Mouse (Mus musculus): Measurements from ENCODE around the gene Spo11. TPM values are rescaled to one million over a fixed set of nuclear protein-coding genes. Genes with fewer than 3 reads are reported as not detected.
A peak's percentile ranks its signal among the peaks of the same experiment; 100 is the strongest.

Spo11 gene
- polyA plus RNA-seq, 1 experiment from 2014 or later: 0.35 TPM

GRCm38 (mm10) chr2:172990161-172990560 lies 12.7 kb downstream of the Spo11 start:
- H3K27ac ChIP-seq: no peak overlapping the region
- WGBS: 74% methylated on average over 6 of the region's 6 CpGs
- no peaks in the 10 kb centered on the region for H3K27me3 ChIP-seq (replicated peaks)

GRCm38 (mm10) chr2:172996207-172996606 lies 18.7 kb downstream of the Spo11 start:
- Histone ChIP-seq H3K27me3 (replicated peaks) (no peaks in the 10 kb centered on the region), H3K4me1 (replicated peaks) (peaks cover 6% of the 10 kb centered on the region), H3K27ac (no peak overlapping the region), H3K4me2 (replicated peaks) (no peak overlapping the region), H3K9me3 (no peaks in the 10 kb centered on the region), H3K4me3 (replicated peaks) (no peak overlapping the region), H3K36me3 (no peaks in the 10 kb centered on the region), H3K9ac (no peak overlapping the region)
- no peak for ATAC-seq
- WGBS: 16% methylated on average over 4 of the region's 4 CpGs

More at GRCm38 (mm10) chr2:172990161-172990560, 12.7 kb downstream of the Spo11 start:
- Histone ChIP-seq H3K9ac (no peak overlapping the region), H3K36me3 (no peaks in the 10 kb centered on the region), H3K4me3 (replicated peaks) (no peak overlapping the region), H3K4me1 (replicated peaks) (no peaks in the 10 kb centered on the region), H3K9me3 (no peaks in the 10 kb centered on the region), H3K4me2 (replicated peaks) (no peak overlapping the region)
- ATAC-seq: no peak

GRCm38 (mm10) chr2:172997748-172998147 lies 20.2 kb downstream of the Spo11 start:
- 70% methylated on average over 11 of the region's 11 CpGs for WGBS
- Histone ChIP-seq H3K4me1 (replicated peaks) (peaks cover 13% of the 10 kb centered on the region), H3K27ac (no peak overlapping the region), H3K9ac (no peak overlapping the region), H3K4me3 (replicated peaks) (no peak overlapping the region), H3K36me3 (peaks cover under 1% of the 10 kb centered on the region; the same call in 1 of the 2 replicates), H3K27me3 (replicated peaks) (no peaks in the 10 kb centered on the region), H3K4me2 (replicated peaks) (no peak overlapping the region), H3K9me3 (no peaks in the 10 kb centered on the region)
- ATAC-seq: no peak

GRCm38 (mm10) chr2:172998478-172998877 lies 21.0 kb downstream of the Spo11 start:
- Histone ChIP-seq H3K4me2 (replicated peaks) (no peak overlapping the region), H3K27ac (no peak overlapping the region), H3K9ac (no peak overlapping the region), H3K4me1 (replicated peaks) (peaks cover 13% of the 10 kb centered on the region), H3K9me3 (no peaks in the 10 kb centered on the region), H3K4me3 (replicated peaks) (no peak overlapping the region), H3K27me3 (replicated peaks) (no peaks in the 10 kb centered on the region), H3K36me3 (peaks cover 4% of the 10 kb centered on the region; the same call in 1 of the 2 replicates)
- 62% methylated on average over 7 of the region's 7 CpGs for WGBS
- ATAC-seq: no peak

- under 1% methylated on average over 45 of the region's 45 CpGs for WGBS
- peak within 1 kb of the TSS; percentile 92 for H3K27ac ChIP-seq
- H3K4me2 ChIP-seq (replicated peaks): peak within 1 kb of the TSS; percentile 78
- H3K4me1 ChIP-seq (replicated peaks): peaks cover 13% of the 10 kb centered on the region
- peak within 1 kb of the TSS; percentile 95 for H3K4me3 ChIP-seq (replicated peaks)
- H3K27me3 ChIP-seq (replicated peaks): no peaks in the 10 kb centered on the region
- H3K36me3 ChIP-seq: peaks cover 14% of the 10 kb centered on the region; the same call in 1 of the 2 replicates
- H3K9me3 ChIP-seq: no peaks in the 10 kb centered on the region
- H3K9ac ChIP-seq: peak within 1 kb of the TSS; percentile 91
- ATAC-seq: peak; percentile 98
Observed at GRCm38 (mm10) chr2:172999630-173000284, 22.3 kb downstream of the Spo11 start, which contains the start of gene Rae1. TSS of gene Rae1 (plus strand) at chr2:173000117.

GRCm38 (mm10) chr2:173000285-173000652 lies 22.8 kb downstream of the Spo11 start:
- Histone ChIP-seq H3K27me3 (replicated peaks) (no peaks in the 10 kb centered on the region), H3K9me3 (no peaks in the 10 kb centered on the region), H3K27ac (peak overlapping the region; percentile 92), H3K9ac (peak overlapping the region; percentile 91), H3K4me3 (replicated peaks) (peak overlapping the region; percentile 95), H3K4me2 (replicated peaks) (peak overlapping the region; percentile 78), H3K4me1 (replicated peaks) (peaks cover 13% of the 10 kb centered on the region), H3K36me3 (peaks cover 19% of the 10 kb centered on the region; the same call in 1 of the 2 replicates)
- under 1% methylated on average over 42 of the region's 42 CpGs for WGBS
- ATAC-seq: peak; percentile 95

GRCm38 (mm10) chr2:173000921-173001320 lies 23.4 kb downstream of the Spo11 start:
- Histone ChIP-seq H3K27ac (no peak overlapping the region), H3K4me2 (replicated peaks) (peak overlapping the region; percentile 78), H3K36me3 (peaks cover 22% of the 10 kb centered on the region; the same call in 1 of the 2 replicates), H3K9me3 (no peaks in the 10 kb centered on the region), H3K4me3 (replicated peaks) (peak overlapping the region; percentile 95), H3K27me3 (replicated peaks) (no peaks in the 10 kb centered on the region), H3K4me1 (replicated peaks) (peaks cover 13% of the 10 kb centered on the region), H3K9ac (peak overlapping the region; percentile 91)
- no peak for ATAC-seq
- 15% methylated on average over 8 of the region's 8 CpGs for WGBS

GRCm38 (mm10) chr2:173003737-173004136 lies 26.2 kb downstream of the Spo11 start:
- Histone ChIP-seq H3K36me3 (peaks cover 48% of the 10 kb centered on the region), H3K27me3 (replicated peaks) (no peaks in the 10 kb centered on the region), H3K27ac (no peak overlapping the region), H3K9ac (no peak overlapping the region), H3K9me3 (no peaks in the 10 kb centered on the region), H3K4me3 (replicated peaks) (no peak overlapping the region), H3K4me2 (replicated peaks) (no peak overlapping the region), H3K4me1 (replicated peaks) (peaks cover 13% of the 10 kb centered on the region)
- 90% methylated on average over 8 of the region's 8 CpGs for WGBS
- no peak for ATAC-seq

- 74% methylated on average over 3 of the region's 3 CpGs for WGBS
- H3K9me3 ChIP-seq: no peaks in the 10 kb centered on the region
- peak; percentile 47; the same call in 1 of the 2 replicates for ATAC-seq
- no peaks in the 10 kb centered on the region for H3K4me1 ChIP-seq (replicated peaks)
- no peak overlapping the region for H3K27ac ChIP-seq
- H3K27me3 ChIP-seq (replicated peaks): no peaks in the 10 kb centered on the region
- H3K4me2 ChIP-seq (replicated peaks): no peak overlapping the region
- H3K4me3 ChIP-seq (replicated peaks): no peak overlapping the region
- no peak overlapping the region for H3K9ac ChIP-seq
- peaks cover 80% of the 10 kb centered on the region for H3K36me3 ChIP-seq
Observed at GRCm38 (mm10) chr2:173010220-173010717, 32.8 kb downstream of the Spo11 start.

GRCm38 (mm10) chr2:173011440-173011839 lies 33.9 kb downstream of the Spo11 start:
- no peak for ATAC-seq
- Histone ChIP-seq H3K9ac (no peak overlapping the region), H3K36me3 (peaks cover 75% of the 10 kb centered on the region), H3K4me3 (replicated peaks) (no peak overlapping the region), H3K9me3 (no peaks in the 10 kb centered on the region), H3K4me1 (replicated peaks) (no peaks in the 10 kb centered on the region), H3K4me2 (replicated peaks) (no peak overlapping the region), H3K27ac (no peak overlapping the region), H3K27me3 (replicated peaks) (no peaks in the 10 kb centered on the region)
- WGBS: 90% methylated on average over 8 of the region's 8 CpGs

- H3K9ac ChIP-seq: no peak overlapping the region
- H3K27ac ChIP-seq: no peak overlapping the region
- WGBS: 76% methylated on average over 7 of the region's 7 CpGs
- H3K4me2 ChIP-seq (replicated peaks): no peak overlapping the region
- no peak for ATAC-seq
- no peaks in the 10 kb centered on the region for H3K27me3 ChIP-seq (replicated peaks)
- no peak overlapping the region for H3K4me3 ChIP-seq (replicated peaks)
- peaks cover 12% of the 10 kb centered on the region for H3K4me1 ChIP-seq (replicated peaks)
- H3K9me3 ChIP-seq: no peaks in the 10 kb centered on the region
- H3K36me3 ChIP-seq: peaks cover 47% of the 10 kb centered on the region
Observed at GRCm38 (mm10) chr2:173014741-173015287, 37.3 kb downstream of the Spo11 start.

- no peak overlapping the region for H3K27ac ChIP-seq
- 0 out of 2 replicates have a peak, but pooled peaks cover 4% of the 10 kb centered on the region for H3K27me3 ChIP-seq (replicated peaks)
- H3K9ac ChIP-seq: no peak overlapping the region
- no peaks in the 10 kb centered on the region for H3K9me3 ChIP-seq
- ATAC-seq: no peak
- no peak overlapping the region for H3K4me2 ChIP-seq (replicated peaks)
- peaks cover 25% of the 10 kb centered on the region for H3K4me1 ChIP-seq (replicated peaks)
- peaks cover 20% of the 10 kb centered on the region for H3K36me3 ChIP-seq
- 44% methylated on average over 6 of the region's 6 CpGs for WGBS
- H3K4me3 ChIP-seq (replicated peaks): no peak overlapping the region
Observed at GRCm38 (mm10) chr2:173017940-173018339, 40.4 kb downstream of the Spo11 start.
